Mouse (Mus musculus): ENCODE measurements around the gene Rpl9-ps6. TPM values are rescaled to one million over a fixed set of nuclear protein-coding genes. Genes with fewer than 3 reads are reported as not detected.

Rpl9-ps6 gene
- 171 and 174 TPM in 2 replicates for polyA plus RNA-seq (2014; fragmentation: Nextera tagmentation; extraction: Ambion mirVana)

DNA sequence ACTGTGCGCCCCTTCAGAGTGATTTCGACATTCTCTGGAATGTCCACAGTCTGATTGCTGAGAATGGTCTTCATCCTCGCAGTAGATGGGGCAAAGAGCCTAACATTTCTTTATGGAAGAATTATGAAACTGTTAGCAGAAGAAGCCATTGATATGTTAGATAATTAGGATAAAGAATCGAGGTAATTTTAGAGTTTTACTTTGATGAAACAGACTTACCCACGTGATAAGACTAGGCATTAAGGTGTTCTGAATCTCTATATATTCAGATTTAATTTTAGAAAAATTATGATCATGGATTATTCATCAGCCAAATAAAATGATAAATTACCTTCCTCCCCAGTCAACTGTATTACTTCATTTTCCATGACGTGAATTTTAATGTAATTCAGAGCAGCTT, at the start of gene Rpl9-ps6:
Gene Rpl9-ps6 (minus strand): TSS at position 101 of the 400 bp plus-strand sequence.
- ATAC-seq (ENCODE audit: insufficient number of reproducible peaks, insufficient read depth, low FRiP score, low read depth), result no peak
- WGBS, result 81% methylated on average over 5 of the region's 6 CpGs

DNA sequence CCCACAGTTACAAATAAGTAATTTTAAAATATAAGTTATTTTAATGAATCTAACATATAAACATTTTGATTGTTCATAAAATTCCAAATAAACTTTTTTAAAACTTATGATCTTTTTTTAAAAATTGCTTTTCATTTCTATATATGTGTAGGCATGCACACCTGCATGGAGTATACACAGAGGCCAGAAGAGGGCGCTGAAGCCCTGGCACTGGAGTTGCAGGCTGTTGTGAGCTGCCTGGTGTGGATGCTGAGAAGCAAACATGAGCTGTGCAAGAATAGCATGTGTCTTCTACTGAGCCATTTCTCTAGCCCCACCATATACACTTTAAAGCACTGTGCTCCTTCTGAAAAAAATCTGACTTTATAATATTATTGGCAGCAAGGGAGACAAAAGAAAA, 46.1 kb upstream of the Rpl9-ps6 start:
- Histone ChIP-seq H3K36me3 (ENCODE audit: control insufficient read depth, insufficient read depth, low read length) (peaks cover 23% of the 10 kb centered on the region; the same call in 1 of the 2 replicates), H3K27ac (ENCODE audit: low read length) (no peak overlapping the region)

More for the DNA sequence above, at the start of gene Rpl9-ps6:
- Histone ChIP-seq H3K27ac (ENCODE audit: low read length) (no peak within 1 kb of the TSS), H3K9ac (replicated peaks; ENCODE audit: low read depth, low read length) (no peak within 1 kb of the TSS), H3K4me2 (replicated peaks; ENCODE audit: low read depth, low read length) (no peak within 1 kb of the TSS), H3K36me3 (ENCODE audit: control insufficient read depth, insufficient read depth, low read length) (no peaks in the 10 kb centered on the region), H3K4me3 (ENCODE audit: low read depth, low read length) (no peak within 1 kb of the TSS), H3K27me3 (ENCODE audit: control insufficient read depth, insufficient read depth, low read length) (no peaks in the 10 kb centered on the region), H3K9me3 (ENCODE audit: control insufficient read depth, low read depth, low read length) (no peaks in the 10 kb centered on the region), H3K4me1 (ENCODE audit: control insufficient read depth, insufficient read depth, low read length) (no peaks in the 10 kb centered on the region)

DNA sequence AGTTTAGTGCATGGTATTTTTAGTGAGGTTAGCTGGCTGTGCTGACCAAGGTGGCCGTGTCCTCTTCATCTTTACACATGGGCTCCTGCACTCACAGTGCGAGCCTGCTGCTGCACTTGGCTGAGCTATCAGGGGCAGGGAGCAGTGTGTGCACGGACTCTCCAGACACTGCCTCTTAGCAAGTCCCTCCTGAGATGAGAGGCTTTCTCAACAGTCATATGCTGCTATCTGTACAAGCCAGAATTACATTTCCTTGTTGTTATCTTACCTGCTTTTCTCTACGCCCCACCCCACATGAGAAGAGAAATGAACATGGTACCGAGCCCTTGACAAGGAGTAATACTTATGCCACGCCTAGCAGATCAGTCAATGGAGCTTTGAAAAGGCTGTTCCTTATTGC, 44.6 kb upstream of the Rpl9-ps6 start:
- no peak overlapping the region for H3K27ac ChIP-seq (ENCODE audit: low read length)
- H3K9me3 ChIP-seq (ENCODE audit: control insufficient read depth, low read depth, low read length), result peaks cover 4% of the 10 kb centered on the region; the same call in 1 of the 2 replicates
- no peak overlapping the region for H3K4me2 ChIP-seq (replicated peaks; ENCODE audit: low read depth, low read length)
- H3K9ac ChIP-seq (replicated peaks; ENCODE audit: low read depth, low read length), result no peak overlapping the region
- ATAC-seq (ENCODE audit: insufficient number of reproducible peaks, insufficient read depth, low FRiP score, low read depth), result peak; percentile 74; the same call in 1 of the 2 replicates
- no peak overlapping the region for H3K4me3 ChIP-seq (ENCODE audit: low read depth, low read length)
- H3K27me3 ChIP-seq (ENCODE audit: control insufficient read depth, insufficient read depth, low read length), result no peaks in the 10 kb centered on the region
- H3K4me1 ChIP-seq (ENCODE audit: control insufficient read depth, insufficient read depth, low read length), result no peaks in the 10 kb centered on the region
- H3K36me3 ChIP-seq (ENCODE audit: control insufficient read depth, insufficient read depth, low read length), result peaks cover 20% of the 10 kb centered on the region; the same call in 1 of the 2 replicates
- WGBS, result 88% methylated on average over 6 of the region's 6 CpGs

More for the DNA sequence above, 46.1 kb upstream of the Rpl9-ps6 start:
- Histone ChIP-seq H3K4me1 (ENCODE audit: control insufficient read depth, insufficient read depth, low read length) (no peaks in the 10 kb centered on the region), H3K4me2 (replicated peaks; ENCODE audit: low read depth, low read length) (no peak overlapping the region), H3K9ac (replicated peaks; ENCODE audit: low read depth, low read length) (no peak overlapping the region), H3K9me3 (ENCODE audit: control insufficient read depth, low read depth, low read length) (peaks cover 4% of the 10 kb centered on the region; the same call in 1 of the 2 replicates), H3K27me3 (ENCODE audit: control insufficient read depth, insufficient read depth, low read length) (no peaks in the 10 kb centered on the region), H3K4me3 (ENCODE audit: low read depth, low read length) (no peak overlapping the region)
- ATAC-seq (ENCODE audit: insufficient number of reproducible peaks, insufficient read depth, low FRiP score, low read depth), result no peak
- 38% methylated on average over 1 of the region's 1 CpGs for WGBS

DNA sequence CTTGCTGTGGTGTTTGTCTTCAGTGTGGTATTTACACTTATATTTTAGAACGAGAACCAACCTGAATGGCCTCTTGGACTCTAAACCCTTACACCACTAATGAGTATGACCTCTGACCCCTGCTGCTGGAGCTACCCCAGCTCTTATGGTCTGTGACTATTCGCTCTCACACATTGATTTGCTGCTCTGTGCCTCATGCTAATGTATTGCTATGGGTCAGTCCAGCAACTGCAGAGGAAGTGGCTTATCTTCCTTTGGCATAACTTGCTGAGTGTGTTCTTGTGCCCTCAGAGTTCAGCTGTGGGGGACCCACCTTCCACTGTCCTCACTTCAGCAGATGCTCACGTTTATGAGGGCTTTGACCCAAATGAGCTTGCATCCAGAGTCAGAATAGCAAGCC, 43.9 kb upstream of the Rpl9-ps6 start:
- ATAC-seq (ENCODE audit: insufficient number of reproducible peaks, insufficient read depth, low FRiP score, low read depth), result no peak; the same call in 1 of the 2 replicates
- Histone ChIP-seq H3K27ac (ENCODE audit: low read length) (no peak overlapping the region), H3K27me3 (ENCODE audit: control insufficient read depth, insufficient read depth, low read length) (no peaks in the 10 kb centered on the region), H3K4me2 (replicated peaks; ENCODE audit: low read depth, low read length) (no peak overlapping the region), H3K9me3 (ENCODE audit: control insufficient read depth, low read depth, low read length) (peaks cover 4% of the 10 kb centered on the region; the same call in 1 of the 2 replicates), H3K4me1 (ENCODE audit: control insufficient read depth, insufficient read depth, low read length) (no peaks in the 10 kb centered on the region), H3K4me3 (ENCODE audit: low read depth, low read length) (no peak overlapping the region), H3K36me3 (ENCODE audit: control insufficient read depth, insufficient read depth, low read length) (peaks cover 22% of the 10 kb centered on the region; the same call in 1 of the 2 replicates), H3K9ac (replicated peaks; ENCODE audit: low read depth, low read length) (no peak overlapping the region)
- 62% methylated on average over 3 of the region's 3 CpGs for WGBS

DNA sequence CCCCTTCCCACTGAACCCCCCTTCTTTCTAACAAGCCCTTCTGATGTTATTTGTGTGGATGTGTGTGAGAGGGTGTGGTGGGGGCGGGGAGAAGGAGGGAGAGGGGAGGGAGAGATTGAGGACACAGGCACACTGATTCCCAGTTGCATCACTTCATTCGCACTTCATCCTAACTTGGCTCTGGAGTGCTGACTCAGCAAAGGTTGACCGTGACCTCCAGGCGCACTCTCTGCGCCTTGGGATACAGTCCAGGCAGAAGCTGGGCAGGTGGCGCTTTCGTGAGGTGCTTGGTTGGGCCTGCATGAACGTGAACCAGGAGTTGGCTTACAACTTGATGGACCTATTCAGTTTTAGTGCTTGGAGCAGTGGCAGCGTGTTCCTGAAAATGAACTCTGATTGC, 41.1 kb upstream of the Rpl9-ps6 start:
- Histone ChIP-seq H3K4me1 (ENCODE audit: control insufficient read depth, insufficient read depth, low read length) (no peaks in the 10 kb centered on the region), H3K9ac (replicated peaks; ENCODE audit: low read depth, low read length) (no peak overlapping the region), H3K4me2 (replicated peaks; ENCODE audit: low read depth, low read length) (no peak overlapping the region), H3K27me3 (ENCODE audit: control insufficient read depth, insufficient read depth, low read length) (no peaks in the 10 kb centered on the region), H3K36me3 (ENCODE audit: control insufficient read depth, insufficient read depth, low read length) (peaks cover 10% of the 10 kb centered on the region; the same call in 1 of the 2 replicates), H3K27ac (ENCODE audit: low read length) (no peak overlapping the region), H3K4me3 (ENCODE audit: low read depth, low read length) (no peak overlapping the region), H3K9me3 (ENCODE audit: control insufficient read depth, low read depth, low read length) (peaks cover 4% of the 10 kb centered on the region; the same call in 1 of the 2 replicates)
- 89% methylated on average over 9 of the region's 9 CpGs for WGBS
- no peak for ATAC-seq (ENCODE audit: insufficient number of reproducible peaks, insufficient read depth, low FRiP score, low read depth)

DNA sequence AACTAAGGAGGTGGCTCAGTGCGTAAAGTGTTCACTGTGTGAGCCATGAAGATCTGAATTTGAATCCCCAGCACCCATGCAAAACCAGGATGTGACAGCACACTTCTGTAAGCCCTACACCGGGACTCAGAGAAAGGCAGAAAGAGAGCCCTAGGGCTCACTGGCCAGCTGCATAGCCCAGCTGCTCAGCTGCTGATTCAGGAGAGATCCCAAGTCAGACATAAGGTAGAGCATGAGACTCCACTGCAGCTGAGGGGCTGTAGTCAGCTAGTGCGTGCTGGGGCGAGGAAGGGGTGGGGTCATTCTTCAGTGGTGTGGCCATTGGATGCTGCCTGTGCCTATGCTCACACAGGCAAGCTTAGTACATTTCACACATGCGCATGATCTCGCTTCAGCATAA, 40.7 kb upstream of the Rpl9-ps6 start:
- Histone ChIP-seq H3K4me3 (ENCODE audit: low read depth, low read length) (no peak overlapping the region), H3K36me3 (ENCODE audit: control insufficient read depth, insufficient read depth, low read length) (peaks cover 8% of the 10 kb centered on the region; the same call in 1 of the 2 replicates), H3K9me3 (ENCODE audit: control insufficient read depth, low read depth, low read length) (peaks cover 3% of the 10 kb centered on the region; the same call in 1 of the 2 replicates), H3K4me2 (replicated peaks; ENCODE audit: low read depth, low read length) (no peak overlapping the region), H3K4me1 (ENCODE audit: control insufficient read depth, insufficient read depth, low read length) (no peaks in the 10 kb centered on the region), H3K27ac (ENCODE audit: low read length) (no peak overlapping the region), H3K27me3 (ENCODE audit: control insufficient read depth, insufficient read depth, low read length) (no peaks in the 10 kb centered on the region), H3K9ac (replicated peaks; ENCODE audit: low read depth, low read length) (no peak overlapping the region)
- 93% methylated on average over 6 of the region's 6 CpGs for WGBS
- ATAC-seq (ENCODE audit: insufficient number of reproducible peaks, insufficient read depth, low FRiP score, low read depth), result no peak

DNA sequence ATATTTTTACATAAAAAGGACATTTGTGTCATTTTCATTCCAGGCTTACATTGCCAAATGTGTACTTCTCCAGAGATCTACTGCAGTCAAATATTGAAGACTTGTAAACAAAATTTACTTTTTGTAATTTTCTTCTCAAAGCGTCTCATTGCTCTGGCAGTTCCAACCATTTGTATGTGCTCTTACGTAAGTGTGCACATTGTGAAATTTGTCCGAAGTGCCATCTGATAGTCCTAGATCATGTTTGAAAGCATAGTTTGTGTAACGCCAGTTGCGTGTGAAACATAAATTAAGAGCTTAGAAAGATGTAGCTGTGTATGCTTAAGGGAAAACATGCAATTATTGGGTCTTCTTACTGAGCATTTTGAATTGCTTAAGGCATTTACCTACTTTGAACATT, 40.1 kb upstream of the Rpl9-ps6 start:
- Histone ChIP-seq H3K27me3 (ENCODE audit: control insufficient read depth, insufficient read depth, low read length) (no peaks in the 10 kb centered on the region), H3K4me3 (ENCODE audit: low read depth, low read length) (no peak overlapping the region), H3K9ac (replicated peaks; ENCODE audit: low read depth, low read length) (no peak overlapping the region), H3K4me2 (replicated peaks; ENCODE audit: low read depth, low read length) (no peak overlapping the region), H3K4me1 (ENCODE audit: control insufficient read depth, insufficient read depth, low read length) (no peaks in the 10 kb centered on the region), H3K27ac (ENCODE audit: low read length) (no peak overlapping the region), H3K36me3 (ENCODE audit: control insufficient read depth, insufficient read depth, low read length) (peaks cover 5% of the 10 kb centered on the region; the same call in 1 of the 2 replicates), H3K9me3 (ENCODE audit: control insufficient read depth, low read depth, low read length) (no peaks in the 10 kb centered on the region)
- no peak for ATAC-seq (ENCODE audit: insufficient number of reproducible peaks, insufficient read depth, low FRiP score, low read depth)
- WGBS, result 93% methylated on average over 5 of the region's 5 CpGs

DNA sequence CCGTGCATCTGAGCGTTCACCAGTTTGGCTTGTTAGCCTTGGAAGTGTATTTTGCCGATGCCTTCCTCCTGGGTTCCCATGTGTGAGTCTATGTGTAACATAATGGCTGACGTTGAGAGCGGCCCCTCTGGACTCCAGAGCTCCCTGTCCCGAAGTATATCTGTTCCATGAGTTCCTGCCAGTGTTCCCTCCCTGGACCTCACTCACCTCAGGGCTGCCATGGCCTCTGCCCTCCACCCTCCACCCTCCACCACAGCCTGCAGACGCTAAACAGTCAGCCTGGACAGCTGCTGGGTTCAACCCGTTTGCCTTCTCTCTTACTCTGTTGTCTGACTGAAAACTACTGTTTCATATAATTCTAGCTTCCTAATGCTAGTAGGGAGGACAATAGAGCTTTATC, 39.7 kb upstream of the Rpl9-ps6 start:
- no peaks in the 10 kb centered on the region for H3K27me3 ChIP-seq (ENCODE audit: control insufficient read depth, insufficient read depth, low read length)
- no peak for ATAC-seq (ENCODE audit: insufficient number of reproducible peaks, insufficient read depth, low FRiP score, low read depth)
- H3K4me1 ChIP-seq (ENCODE audit: control insufficient read depth, insufficient read depth, low read length), result no peaks in the 10 kb centered on the region
- no peaks in the 10 kb centered on the region for H3K9me3 ChIP-seq (ENCODE audit: control insufficient read depth, low read depth, low read length)
- H3K9ac ChIP-seq (replicated peaks; ENCODE audit: low read depth, low read length), result no peak overlapping the region
- WGBS, result 77% methylated on average over 8 of the region's 8 CpGs
- peaks cover 3% of the 10 kb centered on the region; the same call in 1 of the 2 replicates for H3K36me3 ChIP-seq (ENCODE audit: control insufficient read depth, insufficient read depth, low read length)
- H3K27ac ChIP-seq (ENCODE audit: low read length), result no peak overlapping the region
- H3K4me3 ChIP-seq (ENCODE audit: low read depth, low read length), result no peak overlapping the region
- H3K4me2 ChIP-seq (replicated peaks; ENCODE audit: low read depth, low read length), result no peak overlapping the region

DNA sequence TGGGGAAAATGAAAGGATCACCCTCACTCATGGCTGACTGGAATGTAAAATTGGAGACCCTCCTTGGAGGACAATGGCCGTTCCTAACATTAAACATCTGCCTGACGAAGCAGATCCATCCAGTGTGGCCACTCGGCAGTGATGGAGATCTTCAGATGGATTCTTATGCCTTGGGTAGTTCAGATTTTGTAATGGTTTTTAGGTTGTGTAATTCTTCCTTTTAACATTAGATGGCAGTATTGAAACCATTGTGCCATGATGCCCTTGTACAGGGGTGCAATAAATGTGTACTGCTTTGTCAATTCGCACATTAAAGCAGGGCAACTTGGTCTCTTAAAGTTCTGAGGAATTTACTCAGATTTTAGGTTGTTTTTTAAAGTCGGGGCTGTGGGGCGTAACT, 35.0 kb upstream of the Rpl9-ps6 start:
- H3K27ac ChIP-seq (ENCODE audit: low read length), result no peak overlapping the region
- no peaks in the 10 kb centered on the region for H3K9me3 ChIP-seq (ENCODE audit: control insufficient read depth, low read depth, low read length)
- no peak overlapping the region for H3K4me2 ChIP-seq (replicated peaks; ENCODE audit: low read depth, low read length)
- peaks cover 15% of the 10 kb centered on the region for H3K36me3 ChIP-seq (ENCODE audit: control insufficient read depth, insufficient read depth, low read length)
- H3K4me1 ChIP-seq (ENCODE audit: control insufficient read depth, insufficient read depth, low read length), result no peaks in the 10 kb centered on the region
- ATAC-seq (ENCODE audit: insufficient number of reproducible peaks, insufficient read depth, low FRiP score, low read depth), result no peak
- H3K9ac ChIP-seq (replicated peaks; ENCODE audit: low read depth, low read length), result no peak overlapping the region
- WGBS, result 87% methylated on average over 6 of the region's 6 CpGs
- H3K27me3 ChIP-seq (ENCODE audit: control insufficient read depth, insufficient read depth, low read length), result no peaks in the 10 kb centered on the region
- no peak overlapping the region for H3K4me3 ChIP-seq (ENCODE audit: low read depth, low read length)
